Mouse (Mus musculus) heart, embryonic 16.5 days (tissue): ENCODE results near the gene Corin. TPM values are rescaled to one million over a fixed set of nuclear protein-coding genes. Genes with fewer than 3 reads are reported as not detected.
A peak's percentile ranks its signal among the peaks of the same experiment; 100 is the strongest.

Experiments used
- ATAC-seq: fragments of 200-750 bp; cut with Nextera tagmentation; replicated peaks from 2 replicates; pipeline ENCODE4 v1.8.0; 2017; ENCODE audit warnings: moderate number of reproducible peaks; ENCODE audit not compliant: insufficient read depth, low FRiP score; ENCODE audit errors: extremely low read depth
- H3K27ac ChIP-seq: fragments of 300-500 bp; sonication (generic); 2 replicates; pipeline ENCODE4 v1.5.1; 2014; ENCODE audit warnings: mild to moderate bottlenecking, low read length, control low read depth, moderate library complexity
- H3K27me3 ChIP-seq: fragments of 300-500 bp; sonication (generic); 2 replicates; pipeline ENCODE4 v1.6.1; 2014; ENCODE audit warnings: low read length, mixed read lengths; ENCODE audit not compliant: control insufficient read depth, insufficient read depth
- H3K36me3 ChIP-seq: fragments of 300-500 bp; sonication (generic); 2 replicates; pipeline ENCODE4 v1.6.1; 2014; ENCODE audit not compliant: control insufficient read depth, insufficient read depth
- H3K4me1 ChIP-seq: fragments of 300-500 bp; sonication (generic); 2 replicates; pipeline ENCODE4 v1.6.1; 2014; ENCODE audit warnings: low read length, mixed read lengths; ENCODE audit not compliant: control insufficient read depth, insufficient read depth
- H3K4me2 ChIP-seq: fragments of 300-500 bp; sonication (generic); 2 replicates; pipeline ENCODE4 v1.6.1; 2014; ENCODE audit warnings: low read depth, mild to moderate bottlenecking, control low read depth, low read length
- H3K4me3 ChIP-seq: fragments of 300-500 bp; sonication (generic); 2 replicates; pipeline ENCODE4 v1.5.1; 2014; ENCODE audit warnings: mild to moderate bottlenecking, control low read depth, low read length
- H3K9ac ChIP-seq: fragments of 300-500 bp; sonication (generic); 2 replicates; pipeline ENCODE4 v1.6.1; 2014; ENCODE audit warnings: low read length, control low read depth
- H3K9me3 ChIP-seq: fragments of 300-500 bp; sonication (generic); replicated peaks from 2 replicates; pipeline ENCODE4 v1.6.1; 2016; ENCODE audit warnings: low read length; ENCODE audit not compliant: control insufficient read depth
- WGBS: fragments of 180-500 bp; shearing (Covaris S2); extraction: QIAGEN DNeasy Blood & Tissue Kit; methylation state at CpG from one replicate; pipeline ENCODE4 v1.1.7; 2014; 5-methylcytosine and 5-hydroxymethylcytosine counted together
- polyA plus RNA-seq: library from polyadenylated mRNA; unstranded; fragments of >200 nt; fragmentation: Nextera tagmentation; extraction: Ambion mirVana; gene quantifications from 2 replicates; pipeline ENCODE4 v1.2.1, GENCODE M21; 2015

The Corin gene
- polyA plus RNA-seq, 1 experiment from 2014 or later = 53.0 TPM

DNA sequence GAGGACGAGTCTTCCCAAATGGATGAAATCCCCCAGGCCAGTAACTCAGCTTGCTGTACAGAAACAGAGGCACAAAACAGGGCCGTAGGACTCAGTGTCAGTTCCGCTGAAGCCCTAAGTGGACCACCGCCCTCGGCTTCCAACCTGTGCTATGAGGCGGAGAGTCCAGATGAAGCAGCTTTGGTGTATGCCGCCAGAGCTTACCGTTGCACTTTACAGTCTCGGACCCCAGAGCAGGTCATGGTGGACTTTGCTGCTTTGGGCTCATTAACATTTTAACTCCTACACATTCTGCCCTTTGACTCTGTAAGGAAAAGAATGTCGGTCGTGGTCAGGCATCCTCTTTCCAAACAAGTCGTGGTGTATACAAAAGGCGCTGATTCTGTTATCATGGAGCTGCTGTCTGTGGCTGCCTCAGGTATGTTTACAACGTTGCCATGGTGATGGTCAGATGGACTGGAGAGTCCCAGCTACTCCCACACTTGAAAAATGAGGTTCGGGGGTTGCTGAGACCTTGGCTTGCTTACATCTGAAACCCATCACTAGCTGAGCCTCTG is 240.0 kb downstream of the Corin start:
- H3K4me2 ChIP-seq = no peak overlapping the region
- H3K4me3 ChIP-seq = no peak overlapping the region
- no peaks in the 10 kb centered on the region for H3K9me3 ChIP-seq
- H3K4me1 ChIP-seq = no peaks in the 10 kb centered on the region
- WGBS = 67% methylated on average over 15 of the region's 15 CpGs
- H3K27ac ChIP-seq = no peak overlapping the region
- H3K36me3 ChIP-seq = peaks cover 11% of the 10 kb centered on the region
- no peak overlapping the region for H3K9ac ChIP-seq
- no peak for ATAC-seq
- H3K27me3 ChIP-seq = no peaks in the 10 kb centered on the region

DNA sequence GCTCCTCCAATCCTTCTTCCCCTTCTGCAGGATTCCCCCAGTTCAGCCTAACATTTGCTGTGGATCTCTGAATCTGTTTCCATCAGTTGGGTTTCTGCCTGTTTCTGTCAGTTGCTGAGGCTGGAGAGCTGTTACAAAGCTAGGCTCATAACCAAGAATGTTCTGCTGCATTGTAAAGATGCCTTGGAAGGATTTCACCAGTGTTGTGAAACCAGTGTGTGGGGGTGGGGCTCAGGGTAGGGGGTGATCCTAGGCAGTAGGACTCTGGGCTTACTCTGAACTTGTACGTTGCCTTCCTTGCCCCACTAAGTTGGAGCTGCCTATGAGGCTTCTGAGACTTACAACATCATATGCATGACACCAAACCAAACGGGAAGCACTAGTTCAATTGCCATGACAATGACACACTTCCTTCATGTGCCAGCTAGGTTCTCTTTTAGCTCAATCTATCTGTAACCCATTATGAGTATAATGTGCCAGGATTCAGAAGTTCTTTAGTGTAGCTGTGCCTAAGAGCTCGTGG is 242.4 kb downstream of the Corin start:
- peaks cover 6% of the 10 kb centered on the region for H3K36me3 ChIP-seq
- H3K9ac ChIP-seq = no peak overlapping the region
- H3K4me2 ChIP-seq = no peak overlapping the region
- H3K4me3 ChIP-seq = no peak overlapping the region
- no peak overlapping the region for H3K27ac ChIP-seq
- H3K4me1 ChIP-seq = peaks cover 14% of the 10 kb centered on the region
- no peak for ATAC-seq
- H3K27me3 ChIP-seq = no peaks in the 10 kb centered on the region
- WGBS = 86% methylated on average over 3 of the region's 3 CpGs
- H3K9me3 ChIP-seq = no peaks in the 10 kb centered on the region

DNA sequence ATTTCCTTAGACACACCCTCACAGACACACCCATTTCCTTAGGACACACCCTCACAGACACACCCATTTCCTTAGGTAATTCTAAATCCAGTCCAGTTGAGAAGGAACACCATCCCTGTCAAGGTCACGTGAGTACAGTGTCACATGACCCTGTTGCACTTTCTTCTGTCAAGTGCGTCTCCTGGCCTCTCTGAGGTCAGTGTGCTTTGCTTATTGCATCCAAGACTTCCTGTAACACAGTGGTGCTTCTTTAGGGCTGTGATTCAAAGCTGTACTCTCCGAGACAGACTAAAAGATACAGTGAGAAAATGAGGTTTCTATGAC is 245.0 kb downstream of the Corin start:
- H3K9me3 ChIP-seq = no peaks in the 10 kb centered on the region
- H3K9ac ChIP-seq = no peak overlapping the region
- H3K4me1 ChIP-seq = peaks cover 14% of the 10 kb centered on the region
- H3K4me2 ChIP-seq = no peak overlapping the region
- no peak overlapping the region for H3K27ac ChIP-seq
- 0 out of 2 replicates have a peak, but pooled peaks have one; percentile 23 for ATAC-seq
- H3K4me3 ChIP-seq = no peak overlapping the region
- no peaks in the 10 kb centered on the region for H3K27me3 ChIP-seq
- peaks cover 10% of the 10 kb centered on the region for H3K36me3 ChIP-seq
- WGBS = 61% methylated on average over 3 of the region's 3 CpGs

DNA sequence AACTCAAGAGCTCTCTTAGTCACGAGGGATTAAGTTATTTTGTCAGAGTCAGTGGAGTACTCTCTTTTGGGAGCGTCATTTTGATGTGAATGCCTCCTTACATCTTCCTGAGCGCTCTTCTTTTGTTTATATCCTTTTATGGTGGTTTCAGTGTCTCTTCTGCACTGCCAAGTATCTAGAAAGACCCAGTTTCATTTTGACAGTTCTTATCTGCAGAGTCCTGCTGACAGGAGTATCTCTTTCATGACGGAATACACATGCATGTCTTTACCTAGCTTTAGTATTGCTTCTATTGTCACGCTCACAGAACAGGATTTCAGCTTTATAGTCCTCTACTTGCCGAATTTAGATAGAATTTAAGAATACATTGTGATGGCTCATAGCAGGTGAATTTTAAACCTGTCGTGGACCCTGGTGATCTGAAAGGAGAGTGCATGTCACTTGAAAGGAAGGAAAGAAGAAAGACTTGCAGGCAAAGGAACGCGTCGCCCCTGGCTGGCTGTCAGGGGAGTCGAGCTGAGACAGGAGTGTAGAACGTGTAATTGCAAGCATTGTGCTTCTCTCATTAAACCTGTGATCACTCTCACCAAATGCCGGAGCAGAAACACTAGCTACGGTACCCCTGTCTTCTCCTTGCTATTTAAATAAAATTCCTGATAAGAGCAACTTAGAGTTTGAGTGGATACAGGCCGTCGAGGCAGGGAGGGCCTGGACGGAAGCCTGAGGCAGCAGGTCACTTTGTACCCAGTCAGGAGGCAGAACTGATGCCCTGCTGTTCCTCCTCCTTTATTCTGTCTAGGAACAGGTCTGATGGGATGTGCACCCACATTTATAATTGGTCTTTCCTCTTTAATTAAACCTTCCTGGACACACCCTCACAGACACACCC is 245.6 kb downstream of the Corin start:
- H3K4me2 ChIP-seq = peak overlapping the region; percentile 31
- WGBS = 45% methylated on average over 17 of the region's 17 CpGs

DNA sequence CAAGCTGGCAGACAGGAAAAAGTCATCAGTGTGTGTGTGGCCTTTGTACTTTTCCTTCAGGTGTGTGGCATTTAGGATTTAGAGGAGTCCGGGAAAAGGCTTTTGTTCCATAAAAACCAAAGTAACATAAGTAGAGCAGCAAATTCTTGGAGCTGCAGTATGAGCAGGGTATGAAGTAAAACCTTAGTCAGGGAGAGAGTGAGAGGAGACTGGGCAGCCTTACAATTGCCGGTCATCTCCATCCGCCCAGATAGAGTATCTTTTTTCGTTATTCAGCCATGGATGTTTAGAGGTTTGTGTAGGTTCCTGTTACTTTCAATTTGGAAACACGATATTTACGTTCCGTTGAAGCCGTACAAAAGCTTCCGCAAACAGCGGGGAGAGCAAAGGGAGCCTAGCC is 247.2 kb downstream of the Corin start:
- Histone ChIP-seq H3K4me2 (0 out of 2 replicates have a peak overlapping the region, but pooled peaks have one; percentile 17), H3K27ac (peak overlapping the region; percentile 4; the same call in 1 of the 2 replicates)
- WGBS = 70% methylated on average over 10 of the region's 10 CpGs

More for the DNA sequence above, 245.6 kb downstream of the Corin start:
- Histone ChIP-seq H3K4me3 (no peak overlapping the region), H3K36me3 (peaks cover 6% of the 10 kb centered on the region; the same call in 1 of the 2 replicates), H3K4me1 (peaks cover 14% of the 10 kb centered on the region), H3K9ac (no peak overlapping the region), H3K9me3 (no peaks in the 10 kb centered on the region), H3K27me3 (no peaks in the 10 kb centered on the region), H3K27ac (peak overlapping the region; percentile 24; the same call in 1 of the 2 replicates)
- no peak for ATAC-seq

DNA sequence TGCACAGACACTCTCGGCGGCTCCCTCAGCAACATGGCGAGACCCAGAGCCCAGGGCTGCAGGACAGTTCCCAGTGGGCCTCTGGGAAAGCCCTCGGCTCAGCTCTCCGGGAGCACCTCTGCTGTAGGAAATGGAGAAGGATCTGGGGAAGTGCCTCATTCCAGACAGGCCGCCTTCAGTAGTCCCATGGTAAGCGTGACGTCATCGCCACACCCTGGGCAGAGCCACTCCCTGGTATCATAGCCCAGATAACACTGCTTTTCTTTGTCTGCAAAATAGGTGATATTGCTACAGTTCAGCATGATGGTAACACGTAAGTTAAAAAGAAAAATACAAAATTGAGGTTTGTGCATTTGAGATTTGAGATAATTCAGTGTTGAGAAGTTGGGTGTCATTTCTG is 249.3 kb downstream of the Corin start:
- Histone ChIP-seq H3K36me3 (peaks cover 8% of the 10 kb centered on the region), H3K4me1 (peaks cover 14% of the 10 kb centered on the region), H3K4me3 (no peak overlapping the region), H3K9me3 (no peaks in the 10 kb centered on the region), H3K27ac (no peak overlapping the region), H3K4me2 (no peak overlapping the region), H3K9ac (no peak overlapping the region), H3K27me3 (no peaks in the 10 kb centered on the region)
- WGBS = 79% methylated on average over 10 of the region's 10 CpGs
- no peak for ATAC-seq

More for the DNA sequence above, 247.2 kb downstream of the Corin start:
- Histone ChIP-seq H3K27me3 (no peaks in the 10 kb centered on the region), H3K9ac (no peak overlapping the region), H3K4me1 (peaks cover 14% of the 10 kb centered on the region), H3K36me3 (peaks cover 6% of the 10 kb centered on the region; the same call in 1 of the 2 replicates), H3K4me3 (no peak overlapping the region), H3K9me3 (no peaks in the 10 kb centered on the region)
- ATAC-seq = no peak

DNA sequence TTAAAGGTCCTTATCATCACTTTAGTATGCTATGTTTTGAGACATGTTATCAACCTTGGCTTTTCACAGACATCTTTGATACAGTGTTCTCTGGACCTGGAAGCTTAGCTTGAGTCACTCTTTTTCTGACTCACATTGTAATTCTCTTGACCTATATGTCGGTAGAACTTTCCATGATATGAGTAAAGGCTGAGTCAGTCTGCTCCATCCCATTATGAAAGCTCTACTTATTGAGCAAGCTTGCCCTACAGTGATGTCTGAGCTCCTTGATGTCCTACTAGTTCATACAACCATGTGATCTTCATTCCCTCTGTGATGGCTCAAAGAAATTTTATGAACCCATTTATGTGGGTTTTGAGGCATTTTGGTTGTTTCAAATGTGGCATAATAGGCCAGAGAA is 254.1 kb downstream of the Corin start:
- Histone ChIP-seq H3K27me3 (no peaks in the 10 kb centered on the region), H3K4me3 (no peak overlapping the region), H3K9me3 (no peaks in the 10 kb centered on the region), H3K9ac (no peak overlapping the region), H3K27ac (no peak overlapping the region), H3K36me3 (peaks cover 8% of the 10 kb centered on the region), H3K4me2 (no peak overlapping the region), H3K4me1 (no peaks in the 10 kb centered on the region)
- WGBS = 56% methylated on average over 1 of the region's 1 CpGs
- ATAC-seq = no peak
